Comparison of ENCODE assay signal across 8 mouse cellular contexts in genomic region chr2:118900826-118901140, GRCm38 (mm10). TPM values are rescaled to one million over a fixed set of nuclear protein-coding genes. Genes with fewer than 3 reads are reported as not detected.
A peak's percentile ranks its signal among the peaks of the same experiment; 100 is the strongest.
DNase-seq lines count a peak whose midpoint lies in the region; ATAC-seq and TF ChIP-seq lines count a peak whose summit lies in the region.

No protein-coding gene starts in this region.

- peak overlapping the region; percentile 43 for H3K9ac ChIP-seq in liver, adult 2 months (ENCODE audit: low read depth, low read length)
- peak overlapping the region; percentile 40 for H3K9ac ChIP-seq in embryonic facial prominence, embryonic 11.5 days (replicated peaks; ENCODE audit: low read length)
- H3K9ac ChIP-seq in hindbrain, postnatal 0 days (replicated peaks; ENCODE audit: low read length) = peak overlapping the region; percentile 52; the same call in 1 of the 2 replicates

- no peaks in the 10 kb centered on the region for H3K9me3 ChIP-seq in embryonic facial prominence, embryonic 11.5 days (replicated peaks; ENCODE audit: control insufficient read depth, low read length)
- no peaks in the 10 kb centered on the region for H3K9me3 ChIP-seq in hindbrain, postnatal 0 days (ENCODE audit: low read length)

- H3K4me2 ChIP-seq in embryonic facial prominence, embryonic 11.5 days (ENCODE audit: low read depth, low read length) = peak overlapping the region; percentile 100
- peak overlapping the region; percentile 98 for H3K4me2 ChIP-seq in hindbrain, postnatal 0 days (ENCODE audit: low read depth, low read length)
- H3K4me2 ChIP-seq in myocyte (ENCODE audit: low read depth) = peak overlapping the region; percentile 99

- H3K27ac ChIP-seq in liver, adult 2 months (replicated peaks; ENCODE audit: insufficient read depth, low read depth, low read length) = no peak overlapping the region
- no peak overlapping the region for H3K27ac ChIP-seq in embryonic facial prominence, embryonic 11.5 days (replicated peaks; ENCODE audit: low read depth, low read length)
- no peak overlapping the region for H3K27ac ChIP-seq in hindbrain, postnatal 0 days

- peak overlapping the region; percentile 30; the same call in 1 of the 2 replicates for H3K4me3 ChIP-seq in liver, adult 2 months (ENCODE audit: insufficient read depth, low read depth, low read length)
- peak overlapping the region; percentile 88 for H3K4me3 ChIP-seq in embryonic facial prominence, embryonic 11.5 days (ENCODE audit: low read depth, low read length)
- peak overlapping the region; percentile 94 for H3K4me3 ChIP-seq in hindbrain, postnatal 0 days (ENCODE audit: low read length)
- H3K4me3 ChIP-seq in myocyte = peak overlapping the region; percentile 31

- peak; percentile 0; the same call in 1 of the 2 replicates for ATAC-seq in embryonic facial prominence, embryonic 11.5 days (replicated peaks; ENCODE audit: insufficient number of reproducible peaks, low FRiP score, low TSS enrichment, low read depth)
- ATAC-seq in hindbrain, postnatal 0 days = no peak; the same call in 1 of the 2 replicates

- peak overlapping the region; percentile 9 for H3ac ChIP-seq in myocyte (ENCODE audit: control insufficient read depth, insufficient read length)

- H3K36me3 ChIP-seq in liver, adult 2 months (ENCODE audit: control insufficient read depth, insufficient read depth, low read length) = no peaks in the 10 kb centered on the region
- H3K36me3 ChIP-seq in embryonic facial prominence, embryonic 11.5 days (replicated peaks; ENCODE audit: control insufficient read depth, insufficient read depth, low read depth, low read length) = no peaks in the 10 kb centered on the region
- no peaks in the 10 kb centered on the region for H3K36me3 ChIP-seq in hindbrain, postnatal 0 days (ENCODE audit: insufficient read depth, low read length)
- H3K36me3 ChIP-seq in myocyte (ENCODE audit: control insufficient read depth, insufficient read depth) = no peaks in the 10 kb centered on the region

- H3K4me1 ChIP-seq in liver, adult 2 months (ENCODE audit: control insufficient read depth, insufficient read depth, low read length) = peaks cover 6% of the 10 kb centered on the region
- H3K4me1 ChIP-seq in embryonic facial prominence, embryonic 11.5 days (ENCODE audit: control insufficient read depth, insufficient read depth, low read length) = peaks cover 21% of the 10 kb centered on the region
- peaks cover 35% of the 10 kb centered on the region for H3K4me1 ChIP-seq in hindbrain, postnatal 0 days (ENCODE audit: insufficient read depth, low read length)

- H3K79me2 ChIP-seq in liver, adult 2 months (ENCODE audit: control insufficient read depth, insufficient read depth, low read length) = peaks cover 14% of the 10 kb centered on the region; the same call in 1 of the 2 replicates
- peaks cover 19% of the 10 kb centered on the region for H3K79me2 ChIP-seq in myocyte (ENCODE audit: control insufficient read depth, insufficient read depth)

- TF ChIP-seq POLR2A in liver, adult 2 months (IDR thresholded peaks at IDR 0.05; ENCODE audit: extremely low read depth, insufficient read depth, low read length) = no peak
- no peak for TF ChIP-seq POLR2A in myocyte (IDR thresholded peaks at IDR 0.05; ENCODE audit: insufficient read length, low read depth)

- WGBS in liver, adult 2 months = under 1% methylated on average over 11 of the region's 11 CpGs
- WGBS in embryonic facial prominence, embryonic 11.5 days = 1% methylated on average over 9 of the region's 11 CpGs
- 1% methylated on average over 11 of the region's 11 CpGs for WGBS in hindbrain, postnatal 0 days

- H3K27me3 ChIP-seq in liver, adult 2 months (ENCODE audit: control insufficient read depth, insufficient read depth, low read length) = 0 out of 2 replicates have a peak, but pooled peaks cover 9% of the 10 kb centered on the region
- H3K27me3 ChIP-seq in embryonic facial prominence, embryonic 11.5 days (ENCODE audit: control insufficient read depth, insufficient read depth, low read length) = peaks cover 51% of the 10 kb centered on the region
- peaks cover 36% of the 10 kb centered on the region for H3K27me3 ChIP-seq in hindbrain, postnatal 0 days (ENCODE audit: insufficient read depth, low read length)
- peaks cover 27% of the 10 kb centered on the region for H3K27me3 ChIP-seq in myocyte (ENCODE audit: control insufficient read depth, insufficient read depth, insufficient read length)

- no peak for DNase-seq in liver, adult 2 months (ENCODE audit: extremely low read depth, low read depth, low spot score)
- no peak for DNase-seq in liver
- no peak for DNase-seq in embryonic facial prominence, embryonic 11.5 days (ENCODE audit: low spot score)
- DNase-seq in hindbrain, postnatal 0 days (ENCODE audit: low spot score) = no peak
- DNase-seq in cerebellum, postnatal 25 days = no peak
- no peak for DNase-seq in gastrocnemius, postnatal 25 days
- DNase-seq in lung, postnatal 25 days (ENCODE audit: low spot score) = no peak

- no peak for TF ChIP-seq CTCF in liver, adult 2 months (IDR thresholded peaks at IDR 0.05; ENCODE audit: low read depth, low read length)
- no peak for TF ChIP-seq CTCF in hindbrain, postnatal 0 days (IDR thresholded peaks at IDR 0.05; ENCODE audit: low read depth)

TF ChIP-seq in myocyte, 11 proteins besides CTCF, POLR2A, EP300 and RAD21:
- TF ChIP-seq TCF3 (IDR thresholded peaks at IDR 0.05; ENCODE audit: insufficient read length, low read depth) (no peak), REST (IDR thresholded peaks at IDR 0.05; ENCODE audit: insufficient read depth, insufficient read length) (no peak), SRF (IDR thresholded peaks at IDR 0.05; ENCODE audit: control insufficient read depth, insufficient read length, low read depth) (no peak), MYOD1 (IDR thresholded peaks at IDR 0.05; ENCODE audit: control insufficient read depth in 1 of 3, insufficient read length in 2 of 3, low read depth in 2 of 3) (no peak), MYOG (IDR thresholded peaks at IDR 0.05; ENCODE audit: control insufficient read depth in 1 of 3, insufficient read depth in 1 of 3, insufficient read length in 2 of 3, low read depth in 2 of 3) (no peak)
TF ChIP-seq in myocyte: peak in this region for 0.

RNA-seq across cellular contexts. Expression of gene Bahd1, which starts 0.6 kb away (rescaled TPM):
- 2.3 and 3.1 TPM in 2 replicates for total RNA-seq in liver, adult 2 months (2014; rRNA removed)
- polyA plus RNA-seq in liver, adult 2 months (2012; rRNA removed) = 5.8 and 6.3 TPM in 2 replicates
- 1.1 and 1.2 TPM in 2 replicates for polyA plus RNA-seq in embryonic facial prominence, embryonic 11.5 days (2014; fragmentation: Nextera tagmentation; extraction: Ambion mirVana)
- 24.5 and 25.2 TPM in 2 replicates for total RNA-seq in hindbrain, postnatal 0 days (2014; rRNA removed)
- 4.8 and 5.9 TPM in 2 replicates for polyA plus RNA-seq in hindbrain, postnatal 0 days (2015; fragmentation: Nextera tagmentation; extraction: Ambion mirVana)
- polyA plus RNA-seq in myocyte (2012; fragmentation: generic; extraction: Trizol) = 12.0 TPM
- 1 to 10 TPM; 4.2 TPM for total RNA-seq in gastrocnemius, postnatal 25 days (2021)

RNA-seq across cellular contexts. Expression of gene Chst14, which starts 25.5 kb away (rescaled TPM):
- 0.55 and 1.2 TPM in 2 replicates for total RNA-seq in liver, adult 2 months (2014; rRNA removed)
- 1.8 and 2.0 TPM in 2 replicates for polyA plus RNA-seq in liver, adult 2 months (2012; rRNA removed)
- polyA plus RNA-seq in embryonic facial prominence, embryonic 11.5 days (2014; fragmentation: Nextera tagmentation; extraction: Ambion mirVana) = 31.8 and 32.0 TPM in 2 replicates
- total RNA-seq in hindbrain, postnatal 0 days (2014; rRNA removed) = 6.2 and 8.5 TPM in 2 replicates
- polyA plus RNA-seq in hindbrain, postnatal 0 days (2015; fragmentation: Nextera tagmentation; extraction: Ambion mirVana) = 4.7 and 4.9 TPM in 2 replicates
- 25.4 TPM for polyA plus RNA-seq in myocyte (2012; fragmentation: generic; extraction: Trizol)
- 1 to 10 TPM; 2.8 TPM for total RNA-seq in gastrocnemius, postnatal 25 days (2021)

RNA-seq across cellular contexts. Expression of gene Ivd, which starts 39.0 kb away (rescaled TPM):
- total RNA-seq in liver, adult 2 months (2014; rRNA removed) = 127 and 146 TPM in 2 replicates
- polyA plus RNA-seq in liver, adult 2 months (2012; rRNA removed) = 146 and 216 TPM in 2 replicates
- polyA plus RNA-seq in embryonic facial prominence, embryonic 11.5 days (2014; fragmentation: Nextera tagmentation; extraction: Ambion mirVana) = 53.7 and 62.2 TPM in 2 replicates
- total RNA-seq in hindbrain, postnatal 0 days (2014; rRNA removed) = 68.2 and 101 TPM in 2 replicates
- polyA plus RNA-seq in hindbrain, postnatal 0 days (2015; fragmentation: Nextera tagmentation; extraction: Ambion mirVana) = 61.7 and 68.7 TPM in 2 replicates
- 35.3 TPM for polyA plus RNA-seq in myocyte (2012; fragmentation: generic; extraction: Trizol)
- 100 to 1,000 TPM; 121 to 136 TPM for total RNA-seq in gastrocnemius, postnatal 25 days (2021)

Comparison
In these comparisons a context has a peak if more than half of its experiments do, and no peak if none do; other contexts are left out.
1. H3K4me3 ChIP-seq: peak in every context shown above with its lines; median percentile 94 in hindbrain, postnatal 0 days; 88 in embryonic facial prominence, embryonic 11.5 days; 31 in myocyte; 30 in liver, adult 2 months.